Mouse (Mus musculus) testis, adult 2 months (tissue): ENCODE data around the gene Epm2aip1. TPM values are rescaled to one million over a fixed set of nuclear protein-coding genes. Genes with fewer than 3 reads are reported as not detected.

Source experiments
- H3K27ac ChIP-seq: fragments of 200-500 bp; 2 replicates; pipeline ENCODE4 v1.5.1; 2012; ENCODE audit warnings: low read depth, low read length; ENCODE audit not compliant: control insufficient read depth, insufficient read depth
- H3K27me3 ChIP-seq: fragments of 200-500 bp; 2 replicates; pipeline ENCODE4 v1.6.1; 2012; ENCODE audit warnings: mild to moderate bottlenecking, low read length, moderate library complexity; ENCODE audit not compliant: control insufficient read depth, insufficient read depth
- H3K36me3 ChIP-seq: fragments of 200-500 bp; 2 replicates; pipeline ENCODE4 v1.6.1; 2012; ENCODE audit warnings: mild to moderate bottlenecking, low read length; ENCODE audit not compliant: control insufficient read depth, insufficient read depth
- H3K4me1 ChIP-seq: fragments of 200-500 bp; 2 replicates; pipeline ENCODE4 v1.6.1; 2012; ENCODE audit warnings: low read length; ENCODE audit not compliant: control insufficient read depth, insufficient read depth
- H3K4me3 ChIP-seq: fragments of 200-500 bp; 2 replicates; pipeline ENCODE4 v1.5.1; 2012; ENCODE audit warnings: low read depth, mild to moderate bottlenecking, low read length, moderate library complexity, mixed read lengths; ENCODE audit not compliant: control insufficient read depth
- CTCF ChIP-seq: fragments of 200-500 bp; IDR thresholded peaks from 2 replicates; pipeline ENCODE4 v1.5.1; 2012; ENCODE audit warnings: low read depth, mild to moderate bottlenecking, inconsistent platforms, low read length, moderate library complexity; ENCODE audit not compliant: control insufficient read depth, insufficient read depth, insufficient replicate concordance
- POLR2A ChIP-seq: fragments of 200-500 bp; IDR thresholded peaks from 2 replicates; pipeline ENCODE4 v1.6.1; 2012; ENCODE audit warnings: low read depth, mild to moderate bottlenecking, inconsistent platforms, low read length, moderate library complexity; ENCODE audit not compliant: control insufficient read depth
- polyA plus RNA-seq: library from polyadenylated mRNA; depleted of rRNA; stranded (reverse); fragments of >200 nt; gene quantifications from 2 replicates; pipeline ENCODE4 v1.2.3, GENCODE M21; 2012

The Epm2aip1 gene
- polyA plus RNA-seq, 1 experiment = 4.2 TPM

DNA sequence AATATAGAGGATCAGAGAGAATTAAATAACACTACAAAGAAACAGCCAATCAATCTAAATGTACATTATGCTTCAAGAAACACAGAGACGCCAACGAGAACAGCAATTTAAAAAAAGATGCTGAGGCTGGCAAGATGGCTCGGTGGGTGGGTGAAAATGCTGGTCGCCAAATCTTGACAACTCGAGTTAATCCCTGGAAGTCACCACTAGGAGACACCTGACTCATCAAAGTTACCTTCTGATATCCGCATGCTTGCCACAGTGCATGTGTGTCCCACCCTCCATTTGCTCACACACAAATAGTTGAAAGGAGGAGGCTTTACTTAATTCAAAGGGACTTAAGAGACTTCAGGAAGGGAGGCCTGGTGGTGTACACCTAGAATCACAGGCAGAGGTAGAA lies 26.2 kb upstream of the Epm2aip1 start:
- Histone ChIP-seq H3K27ac (no peak overlapping the region), H3K4me3 (no peak overlapping the region), H3K36me3 (peaks cover 4% of the 10 kb centered on the region; the same call in 1 of the 2 replicates), H3K27me3 (no peaks in the 10 kb centered on the region), H3K4me1 (no peaks in the 10 kb centered on the region)
- TF ChIP-seq POLR2A (no peak), CTCF (no peak)

GRCm38 (mm10) chr9:111247682-111248246 lies 24.0 kb upstream of the Epm2aip1 start:
- Histone ChIP-seq H3K27me3 (no peaks in the 10 kb centered on the region), H3K4me1 (no peaks in the 10 kb centered on the region), H3K4me3 (no peak overlapping the region), H3K27ac (no peak overlapping the region), H3K36me3 (peaks cover 1% of the 10 kb centered on the region; the same call in 1 of the 2 replicates)
- no peak for TF ChIP-seq CTCF
- no peak for TF ChIP-seq POLR2A

- Histone ChIP-seq H3K4me1 (no peaks in the 10 kb centered on the region), H3K27ac (no peak overlapping the region), H3K4me3 (no peak overlapping the region), H3K36me3 (peaks cover 1% of the 10 kb centered on the region; the same call in 1 of the 2 replicates), H3K27me3 (no peaks in the 10 kb centered on the region)
- TF ChIP-seq CTCF (no peak), POLR2A (no peak)
Observed at GRCm38 (mm10) chr9:111252161-111252869, 19.4 kb upstream of the Epm2aip1 start.

GRCm38 (mm10) chr9:111260360-111260985 lies 11.3 kb upstream of the Epm2aip1 start:
- no peaks in the 10 kb centered on the region for H3K27me3 ChIP-seq
- H3K4me3 ChIP-seq = no peak overlapping the region
- no peak overlapping the region for H3K27ac ChIP-seq
- no peaks in the 10 kb centered on the region for H3K4me1 ChIP-seq
- TF ChIP-seq POLR2A (no peak), CTCF (no peak)
- H3K36me3 ChIP-seq = no peaks in the 10 kb centered on the region

DNA sequence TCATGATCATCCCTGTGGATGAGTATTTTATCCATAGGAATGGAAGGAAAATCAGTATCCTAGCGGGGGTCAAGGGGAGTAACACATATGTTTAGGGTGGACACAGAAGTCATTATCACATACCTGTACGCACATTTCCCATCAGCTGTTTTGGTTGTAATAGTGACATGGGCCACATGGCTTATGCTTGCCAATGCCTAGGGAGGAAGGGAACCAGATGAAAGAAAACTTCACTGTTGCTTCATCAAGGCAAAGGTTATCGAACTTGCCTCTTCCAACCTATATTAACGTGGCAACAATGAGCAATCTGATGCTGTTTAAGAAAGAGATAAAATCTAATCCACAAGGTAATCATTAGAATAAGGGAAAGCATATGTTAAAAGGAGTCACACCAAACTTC lies 10.4 kb upstream of the Epm2aip1 start:
- Histone ChIP-seq H3K4me1 (no peaks in the 10 kb centered on the region), H3K4me3 (no peak overlapping the region), H3K36me3 (no peaks in the 10 kb centered on the region), H3K27me3 (no peaks in the 10 kb centered on the region), H3K27ac (no peak overlapping the region)
- TF ChIP-seq CTCF (no peak), POLR2A (no peak)

DNA sequence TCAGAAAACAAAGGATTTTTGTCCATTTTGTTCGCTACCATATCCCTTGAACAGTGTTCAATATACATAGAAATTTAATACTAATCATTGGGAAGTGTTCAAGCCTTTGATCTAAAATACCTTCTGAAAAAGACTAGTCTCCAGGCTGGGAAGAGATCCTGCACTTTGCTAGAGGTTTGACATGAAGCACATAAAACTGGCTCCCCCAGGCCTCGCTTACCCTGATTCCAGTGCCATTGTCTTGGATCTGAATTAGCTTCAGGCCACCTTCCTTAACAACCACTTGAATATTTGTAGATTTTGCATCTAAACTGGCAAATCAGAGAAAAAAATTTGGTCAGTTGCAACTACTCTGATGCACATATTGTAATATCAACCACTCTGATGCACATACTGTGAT lies 3.7 kb upstream of the Epm2aip1 start:
- H3K4me1 ChIP-seq = peaks cover 7% of the 10 kb centered on the region
- no peaks in the 10 kb centered on the region; the same call in 1 of the 2 replicates for H3K36me3 ChIP-seq
- TF ChIP-seq CTCF = no peak
- TF ChIP-seq POLR2A = no peak

DNA sequence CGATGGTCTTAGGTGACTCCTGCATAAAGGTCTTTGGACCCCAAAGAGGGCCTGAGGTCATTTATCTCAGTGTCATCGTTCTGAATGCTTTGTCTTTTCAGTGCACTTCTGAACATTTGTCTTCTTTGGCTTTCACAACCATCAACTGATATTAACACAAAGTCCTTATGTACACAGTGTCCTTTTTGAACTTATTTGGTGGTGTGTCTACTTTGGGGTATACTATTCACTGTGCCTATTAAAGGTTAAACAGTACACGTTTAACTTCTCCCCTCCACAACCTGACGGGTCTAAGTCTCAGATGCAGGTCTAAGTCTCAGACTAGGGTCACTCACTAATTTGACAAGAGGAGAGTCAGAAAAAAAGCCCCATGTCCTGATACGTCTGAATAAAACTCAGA lies 1.1 kb upstream of the Epm2aip1 start:
- TF ChIP-seq POLR2A = no peak
- TF ChIP-seq CTCF = no peak
- H3K27me3 ChIP-seq = no peaks in the 10 kb centered on the region

More for the DNA sequence above, 3.7 kb upstream of the Epm2aip1 start:
- Histone ChIP-seq H3K27ac (no peak overlapping the region), H3K4me3 (no peak overlapping the region), H3K27me3 (no peaks in the 10 kb centered on the region)

More for the DNA sequence above, 1.1 kb upstream of the Epm2aip1 start:
- Histone ChIP-seq H3K4me3 (peak overlapping the region; percentile 94), H3K36me3 (no peaks in the 10 kb centered on the region; the same call in 1 of the 2 replicates), H3K4me1 (peaks cover 7% of the 10 kb centered on the region), H3K27ac (peak overlapping the region; percentile 76)
